ENCODE assay signal across 9 mouse cellular contexts in genomic region chr11:115270148-115270861, GRCm38 (mm10). TPM values are rescaled to one million over a fixed set of nuclear protein-coding genes. Genes with fewer than 3 reads are reported as not detected.
DNase-seq lines count a peak whose midpoint lies in the region; ATAC-seq and TF ChIP-seq lines count a peak whose summit lies in the region.
"Had no signal": no experiment of that assay in that cellular context is flagged by ENCODE, and none has a peak within 500 bp of the region (broad histone marks: within the 10 kb centered on the region; RNA-seq: fewer than 3 reads in every experiment).

No protein-coding gene starts in this region.

- H3K36me3 ChIP-seq in kidney, embryonic 14.5 days (ENCODE audit: control insufficient read depth, insufficient read depth, low read length), result no peaks in the 10 kb centered on the region; the same call in 1 of the 2 replicates
- no peaks in the 10 kb centered on the region for H3K36me3 ChIP-seq in intestine, embryonic 15.5 days
- H3K36me3 ChIP-seq in stomach, postnatal 0 days (ENCODE audit: control insufficient read depth, insufficient read depth, low read length), result no peaks in the 10 kb centered on the region

- H3K4me2 ChIP-seq in kidney, embryonic 14.5 days (replicated peaks; ENCODE audit: low read depth, low read length), result no peak overlapping the region
- no peak overlapping the region for H3K4me2 ChIP-seq in intestine, embryonic 15.5 days (replicated peaks)
- H3K4me2 ChIP-seq in stomach, postnatal 0 days (replicated peaks; ENCODE audit: low read depth), result no peak overlapping the region; the same call in 1 of the 2 replicates

- 27% methylated on average over 19 of the region's 19 CpGs for WGBS in kidney, embryonic 14.5 days
- 32% methylated on average over 19 of the region's 19 CpGs for WGBS in intestine, embryonic 15.5 days
- 25% methylated on average over 19 of the region's 19 CpGs for WGBS in stomach, postnatal 0 days

- peak; percentile 68 for DNase-seq in kidney, adult 11 months
- peak; percentile 95 to 97 for DNase-seq in cerebellum, postnatal 14 days
- DNase-seq in frontal cortex, postnatal 14 days (ENCODE audit: low spot score in 2 of 2), result peak; percentile 70 to 84
- peak; percentile 83 for DNase-seq in left cerebral cortex, postnatal 4 days
- peak; percentile 80 for DNase-seq in stomach, postnatal 0 days (ENCODE audit: low spot score)

- H3K9ac ChIP-seq in kidney, embryonic 14.5 days (ENCODE audit: low read depth, low read length), result no peak overlapping the region
- H3K9ac ChIP-seq in intestine, embryonic 15.5 days, result no peak overlapping the region
- no peak overlapping the region for H3K9ac ChIP-seq in stomach, postnatal 0 days (ENCODE audit: low read length)

- H3K27ac ChIP-seq in kidney, embryonic 14.5 days (ENCODE audit: low read depth, low read length), result no peak overlapping the region
- H3K27ac ChIP-seq in intestine, embryonic 15.5 days, result no peak overlapping the region
- H3K27ac ChIP-seq in stomach, postnatal 0 days (replicated peaks), result no peak overlapping the region

- no peak; the same call in 1 of the 2 replicates for ATAC-seq in kidney, embryonic 14.5 days (ENCODE audit: low FRiP score, low TSS enrichment)
- peak; percentile 10; the same call in 1 of the 2 replicates for ATAC-seq in intestine, embryonic 15.5 days
- 0 out of 2 replicates have a peak, but pooled peaks have one; percentile 45 for ATAC-seq in monocyte, adult 5-6 weeks (replicated peaks; ENCODE audit: insufficient number of reproducible peaks, low FRiP score, low TSS enrichment, poor library complexity, severe bottlenecking)
- ATAC-seq in stomach, postnatal 0 days (ENCODE audit: low FRiP score, low TSS enrichment), result peak; percentile 23; the same call in 1 of the 2 replicates

- H3K4me1 ChIP-seq in kidney, embryonic 14.5 days (ENCODE audit: control insufficient read depth, insufficient read depth, low read length), result peaks cover 8% of the 10 kb centered on the region; the same call in 1 of the 2 replicates
- H3K4me1 ChIP-seq in intestine, embryonic 15.5 days (replicated peaks), result peaks cover 21% of the 10 kb centered on the region
- no peaks in the 10 kb centered on the region for H3K4me1 ChIP-seq in stomach, postnatal 0 days (replicated peaks; ENCODE audit: control insufficient read depth, insufficient read depth)

- H3K27me3 ChIP-seq in kidney, embryonic 14.5 days (ENCODE audit: control insufficient read depth, insufficient read depth, low read length), result peaks cover 46% of the 10 kb centered on the region
- H3K27me3 ChIP-seq in intestine, embryonic 15.5 days (replicated peaks), result peaks cover 35% of the 10 kb centered on the region
- H3K27me3 ChIP-seq in stomach, postnatal 0 days (ENCODE audit: control insufficient read depth, insufficient read depth, low read length), result peaks cover 11% of the 10 kb centered on the region; the same call in 1 of the 2 replicates

- no peaks in the 10 kb centered on the region for H3K9me3 ChIP-seq in kidney, embryonic 14.5 days (ENCODE audit: control insufficient read depth, low read length)
- H3K9me3 ChIP-seq in intestine, embryonic 15.5 days, result no peaks in the 10 kb centered on the region
- H3K9me3 ChIP-seq in stomach, postnatal 0 days (ENCODE audit: control insufficient read depth, low read length), result no peaks in the 10 kb centered on the region

- intact Hi-C loops in left cerebral cortex, postnatal 4 days (cut with DNase I), result loop anchor here (5.0 kb wide), 1 partner anchor 68 kb away; no protein-coding TSS in a partner anchor

- no peak overlapping the region for H3K4me3 ChIP-seq in kidney, embryonic 14.5 days (ENCODE audit: low read length)
- H3K4me3 ChIP-seq in intestine, embryonic 15.5 days (replicated peaks), result no peak overlapping the region
- no peak overlapping the region for H3K4me3 ChIP-seq in stomach, postnatal 0 days (ENCODE audit: low read depth, low read length)
- H3K4me3 ChIP-seq: myocyte had no signal

- no peak for TF ChIP-seq EP300 in stomach, postnatal 0 days (optimal IDR thresholded peaks at IDR 0.05)

- peak; percentile 95 for TF ChIP-seq CTCF in stomach, postnatal 0 days (IDR thresholded peaks at IDR 0.05; ENCODE audit: low read depth)

RNA-seq across cellular contexts. Expression of gene Grin2c, which starts 3.3 kb away (rescaled TPM):
- not detected in 2 replicates for polyA plus RNA-seq in kidney, embryonic 14.5 days (2014; fragmentation: Nextera tagmentation; extraction: Ambion mirVana)
- polyA plus RNA-seq in intestine, embryonic 15.5 days (2015; fragmentation: Nextera tagmentation; extraction: Ambion mirVana), result 0.05 and 0.09 TPM in 2 replicates
- 1 to 10 TPM; 1.4 to 2.0 TPM for total RNA-seq in left cerebral cortex, postnatal 4 days (2021)
- not detected in 3 replicates for total RNA-seq in monocyte, adult 5-6 weeks (2017)
- not detected in 2 replicates for polyA plus RNA-seq in stomach, postnatal 0 days (2015; fragmentation: Nextera tagmentation; extraction: Ambion mirVana)
- polyA plus RNA-seq: myocyte had no signal

RNA-seq across cellular contexts. Expression of gene Fdxr, which starts 6.5 kb away (rescaled TPM):
- polyA plus RNA-seq in kidney, embryonic 14.5 days (2014; fragmentation: Nextera tagmentation; extraction: Ambion mirVana), result 9.2 and 13.1 TPM in 2 replicates
- 17.2 and 20.8 TPM in 2 replicates for polyA plus RNA-seq in intestine, embryonic 15.5 days (2015; fragmentation: Nextera tagmentation; extraction: Ambion mirVana)
- total RNA-seq in left cerebral cortex, postnatal 4 days (2021), result 10 to 100 TPM; 24.4 to 25.8 TPM
- total RNA-seq in monocyte, adult 5-6 weeks (2017), result 8.4 to 14.8 TPM (median 11.7 TPM) in 3 replicates
- 6.7 and 7.3 TPM in 2 replicates for polyA plus RNA-seq in stomach, postnatal 0 days (2015; fragmentation: Nextera tagmentation; extraction: Ambion mirVana)

RNA-seq across cellular contexts. Expression of gene Fads6, which starts 27.2 kb away (rescaled TPM):
- polyA plus RNA-seq in kidney, embryonic 14.5 days (2014; fragmentation: Nextera tagmentation; extraction: Ambion mirVana), result 0.32 and 0.39 TPM in 2 replicates
- polyA plus RNA-seq in intestine, embryonic 15.5 days (2015; fragmentation: Nextera tagmentation; extraction: Ambion mirVana), result 1.5 and 1.7 TPM in 2 replicates
- 1 to 10 TPM; 2.9 to 4.1 TPM for total RNA-seq in left cerebral cortex, postnatal 4 days (2021)
- 0.11 to 0.78 TPM (median 0.38 TPM) in 3 replicates for total RNA-seq in monocyte, adult 5-6 weeks (2017)
- polyA plus RNA-seq in stomach, postnatal 0 days (2015; fragmentation: Nextera tagmentation; extraction: Ambion mirVana), result 1.3 and 1.5 TPM in 2 replicates

RNA-seq across cellular contexts. Expression of gene Otop2, which starts 36.7 kb away (rescaled TPM):
- polyA plus RNA-seq in kidney, embryonic 14.5 days (2014; fragmentation: Nextera tagmentation; extraction: Ambion mirVana), result 0.14 and 0.15 TPM in 2 replicates
- not detected in 2 replicates for polyA plus RNA-seq in intestine, embryonic 15.5 days (2015; fragmentation: Nextera tagmentation; extraction: Ambion mirVana)
- total RNA-seq in left cerebral cortex, postnatal 4 days (2021), result not detected
- total RNA-seq in monocyte, adult 5-6 weeks (2017), result not detected in 3 replicates
- polyA plus RNA-seq in stomach, postnatal 0 days (2015; fragmentation: Nextera tagmentation; extraction: Ambion mirVana), result 4.2 and 4.7 TPM in 2 replicates

RNA-seq across cellular contexts. Expression of gene Ush1g, which starts 51.5 kb away (rescaled TPM):
- polyA plus RNA-seq in kidney, embryonic 14.5 days (2014; fragmentation: Nextera tagmentation; extraction: Ambion mirVana), result not detected in 2 replicates
- polyA plus RNA-seq in intestine, embryonic 15.5 days (2015; fragmentation: Nextera tagmentation; extraction: Ambion mirVana), result 0.08 TPM in 1 of 2 replicates, not detected in the other
- under 1 TPM in 1 of 2 experiments, not detected in 1; 0.24 TPM for total RNA-seq in left cerebral cortex, postnatal 4 days (2021)
- total RNA-seq in monocyte, adult 5-6 weeks (2017), result not detected in 3 replicates
- 0.34 and 0.36 TPM in 2 replicates for polyA plus RNA-seq in stomach, postnatal 0 days (2015; fragmentation: Nextera tagmentation; extraction: Ambion mirVana)
